Mouse (Mus musculus): ENCODE results near the gene Masp2. TPM values are rescaled to one million over a fixed set of nuclear protein-coding genes. Genes with fewer than 3 reads are reported as not detected.
A peak's percentile ranks its signal among the peaks of the same experiment; 100 is the strongest.

Gene Masp2
- polyA plus RNA-seq, 1 experiment from 2014 or later: not detected

- TF ChIP-seq CTCF (IDR thresholded peaks at IDR 0.05; ENCODE audit: low read depth): no peak
- WGBS: 32% methylated on average over 7 of the region's 8 CpGs
- Histone ChIP-seq H3K9me3 (ENCODE audit: control insufficient read depth) (no peaks in the 10 kb centered on the region), H3K4me2 (replicated peaks; ENCODE audit: low read depth) (peak overlapping the region; percentile 54), H3K9ac (ENCODE audit: low read depth, low read length) (no peak overlapping the region), H3K27ac (ENCODE audit: low read depth, low read length) (no peak overlapping the region), H3K4me1 (replicated peaks; ENCODE audit: control insufficient read depth, insufficient read depth, low read length) (no peaks in the 10 kb centered on the region), H3K4me3 (ENCODE audit: low read depth, low read length) (no peak overlapping the region), H3K36me3 (ENCODE audit: control insufficient read depth, insufficient read depth) (peaks cover 14% of the 10 kb centered on the region; the same call in 1 of the 2 replicates), H3K27me3 (replicated peaks; ENCODE audit: control insufficient read depth, insufficient read depth, low read length) (no peaks in the 10 kb centered on the region)
- ATAC-seq: peak; percentile 53
Measured at GRCm38 (mm10) chr4:148589565-148589964, 12.8 kb upstream of the Masp2 start.

- peaks cover 23% of the 10 kb centered on the region; the same call in 1 of the 2 replicates for H3K36me3 ChIP-seq (ENCODE audit: control insufficient read depth, insufficient read depth)
- no peaks in the 10 kb centered on the region for H3K27me3 ChIP-seq (replicated peaks; ENCODE audit: control insufficient read depth, insufficient read depth, low read length)
- H3K4me1 ChIP-seq (replicated peaks; ENCODE audit: control insufficient read depth, insufficient read depth, low read length): no peaks in the 10 kb centered on the region
- TF ChIP-seq CTCF (IDR thresholded peaks at IDR 0.05; ENCODE audit: low read depth): no peak
- peak overlapping the region; percentile 84 for H3K4me3 ChIP-seq (ENCODE audit: low read depth, low read length)
- no peaks in the 10 kb centered on the region for H3K9me3 ChIP-seq (ENCODE audit: control insufficient read depth)
- WGBS: 4% methylated on average over 18 of the region's 18 CpGs
- no peak for ATAC-seq
- peak overlapping the region; percentile 41 for H3K27ac ChIP-seq (ENCODE audit: low read depth, low read length)
- 0 out of 2 replicates have a peak overlapping the region, but pooled peaks have one; percentile 17 for H3K9ac ChIP-seq (ENCODE audit: low read depth, low read length)
- peak overlapping the region; percentile 88 for H3K4me2 ChIP-seq (replicated peaks; ENCODE audit: low read depth)
Measured at GRCm38 (mm10) chr4:148590421-148591170, 11.8 kb upstream of the Masp2 start.

- Histone ChIP-seq H3K27ac (ENCODE audit: low read depth, low read length) (peak within 1 kb of the TSS; percentile 41), H3K9me3 (ENCODE audit: control insufficient read depth) (no peaks in the 10 kb centered on the region), H3K36me3 (ENCODE audit: control insufficient read depth, insufficient read depth) (peaks cover 29% of the 10 kb centered on the region; the same call in 1 of the 2 replicates), H3K4me1 (replicated peaks; ENCODE audit: control insufficient read depth, insufficient read depth, low read length) (no peaks in the 10 kb centered on the region), H3K27me3 (replicated peaks; ENCODE audit: control insufficient read depth, insufficient read depth, low read length) (no peaks in the 10 kb centered on the region), H3K4me3 (ENCODE audit: low read depth, low read length) (peak within 1 kb of the TSS; percentile 84), H3K9ac (ENCODE audit: low read depth, low read length) (peak within 1 kb of the TSS; percentile 58), H3K4me2 (replicated peaks; ENCODE audit: low read depth) (peak within 1 kb of the TSS; percentile 88)
- no peak for TF ChIP-seq CTCF (IDR thresholded peaks at IDR 0.05; ENCODE audit: low read depth)
- under 1% methylated on average over 35 of the region's 50 CpGs for WGBS
- ATAC-seq: peak; percentile 99
Measured at GRCm38 (mm10) chr4:148591171-148591630, 11.2 kb upstream of the Masp2 start, which contains the start of gene Srm. TSS of gene Srm (plus strand) at chr4:148591503.

- no peak overlapping the region for H3K27ac ChIP-seq (ENCODE audit: low read depth, low read length)
- ATAC-seq: peak; percentile 58
- H3K9me3 ChIP-seq (ENCODE audit: control insufficient read depth): no peaks in the 10 kb centered on the region
- no peak for TF ChIP-seq CTCF (IDR thresholded peaks at IDR 0.05; ENCODE audit: low read depth)
- WGBS: under 1% methylated on average over 48 of the region's 53 CpGs
- H3K4me1 ChIP-seq (replicated peaks; ENCODE audit: control insufficient read depth, insufficient read depth, low read length): no peaks in the 10 kb centered on the region
- H3K4me3 ChIP-seq (ENCODE audit: low read depth, low read length): peak overlapping the region; percentile 84
- H3K9ac ChIP-seq (ENCODE audit: low read depth, low read length): peak overlapping the region; percentile 58
- H3K36me3 ChIP-seq (ENCODE audit: control insufficient read depth, insufficient read depth): peaks cover 33% of the 10 kb centered on the region; the same call in 1 of the 2 replicates
- peak overlapping the region; percentile 88 for H3K4me2 ChIP-seq (replicated peaks; ENCODE audit: low read depth)
- H3K27me3 ChIP-seq (replicated peaks; ENCODE audit: control insufficient read depth, insufficient read depth, low read length): no peaks in the 10 kb centered on the region
Measured at GRCm38 (mm10) chr4:148591637-148592380, 10.5 kb upstream of the Masp2 start.

GRCm38 (mm10) chr4:148593996-148594395, 8.4 kb upstream of the Masp2 start:
- no peak overlapping the region for H3K9ac ChIP-seq (ENCODE audit: low read depth, low read length)
- ATAC-seq: no peak
- WGBS: 95% methylated on average over 11 of the region's 11 CpGs
- H3K36me3 ChIP-seq (ENCODE audit: control insufficient read depth, insufficient read depth): peaks cover 36% of the 10 kb centered on the region; the same call in 1 of the 2 replicates
- no peaks in the 10 kb centered on the region for H3K4me1 ChIP-seq (replicated peaks; ENCODE audit: control insufficient read depth, insufficient read depth, low read length)
- no peaks in the 10 kb centered on the region for H3K27me3 ChIP-seq (replicated peaks; ENCODE audit: control insufficient read depth, insufficient read depth, low read length)
- no peak overlapping the region for H3K4me3 ChIP-seq (ENCODE audit: low read depth, low read length)
- TF ChIP-seq CTCF (IDR thresholded peaks at IDR 0.05; ENCODE audit: low read depth): no peak
- H3K9me3 ChIP-seq (ENCODE audit: control insufficient read depth): no peaks in the 10 kb centered on the region
- no peak overlapping the region for H3K4me2 ChIP-seq (replicated peaks; ENCODE audit: low read depth)
- no peak overlapping the region for H3K27ac ChIP-seq (ENCODE audit: low read depth, low read length)

GRCm38 (mm10) chr4:148595916-148596315, 6.4 kb upstream of the Masp2 start:
- 84% methylated on average over 6 of the region's 6 CpGs for WGBS
- TF ChIP-seq CTCF (IDR thresholded peaks at IDR 0.05; ENCODE audit: low read depth): no peak
- ATAC-seq: no peak

More at GRCm38 (mm10) chr4:148595916-148596315, 6.4 kb upstream of the Masp2 start:
- peaks cover 36% of the 10 kb centered on the region; the same call in 1 of the 2 replicates for H3K36me3 ChIP-seq (ENCODE audit: control insufficient read depth, insufficient read depth)
- no peaks in the 10 kb centered on the region for H3K9me3 ChIP-seq (ENCODE audit: control insufficient read depth)
- no peak overlapping the region for H3K9ac ChIP-seq (ENCODE audit: low read depth, low read length)
- H3K4me1 ChIP-seq (replicated peaks; ENCODE audit: control insufficient read depth, insufficient read depth, low read length): no peaks in the 10 kb centered on the region
- H3K4me2 ChIP-seq (replicated peaks; ENCODE audit: low read depth): no peak overlapping the region
- no peaks in the 10 kb centered on the region for H3K27me3 ChIP-seq (replicated peaks; ENCODE audit: control insufficient read depth, insufficient read depth, low read length)
- no peak overlapping the region for H3K27ac ChIP-seq (ENCODE audit: low read depth, low read length)
- H3K4me3 ChIP-seq (ENCODE audit: low read depth, low read length): no peak overlapping the region

All from intestine, postnatal 0 days (tissue).